Mouse (Mus musculus): Measurements from ENCODE around the gene Olfr1261. TPM values are rescaled to one million over a fixed set of nuclear protein-coding genes. Genes with fewer than 3 reads are reported as not detected.

The Olfr1261 gene
- not detected for polyA plus RNA-seq (2014; fragmentation: Illumina TruSeq; extraction: RNeasy Lipid Tissue Mini Kit (QIAGEN cat#74804); ENCODE audit: low read depth, low replicate concordance)

DNA sequence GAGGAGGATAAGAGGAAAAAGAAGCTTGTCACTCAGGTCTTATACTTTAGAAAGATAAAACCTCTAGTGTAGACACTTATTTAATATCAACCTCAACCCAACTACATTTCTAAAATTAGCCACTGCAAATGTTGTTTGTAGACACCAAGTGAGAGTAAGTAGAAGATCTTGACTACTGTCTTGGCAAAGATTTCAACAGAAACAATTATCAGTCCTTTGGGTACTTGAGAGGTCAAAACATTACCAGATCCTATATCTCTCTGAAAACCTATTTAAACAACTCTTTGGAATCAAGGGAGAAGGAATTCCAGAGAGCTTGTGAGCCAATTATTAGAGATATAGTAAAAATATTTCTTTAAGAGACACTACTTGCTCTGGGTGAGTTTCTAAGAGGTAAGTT, at the start of gene Olfr1261:
Gene Olfr1261, plus strand, starts transcription at position 301 of the 400 bp plus-strand sequence.

DNA sequence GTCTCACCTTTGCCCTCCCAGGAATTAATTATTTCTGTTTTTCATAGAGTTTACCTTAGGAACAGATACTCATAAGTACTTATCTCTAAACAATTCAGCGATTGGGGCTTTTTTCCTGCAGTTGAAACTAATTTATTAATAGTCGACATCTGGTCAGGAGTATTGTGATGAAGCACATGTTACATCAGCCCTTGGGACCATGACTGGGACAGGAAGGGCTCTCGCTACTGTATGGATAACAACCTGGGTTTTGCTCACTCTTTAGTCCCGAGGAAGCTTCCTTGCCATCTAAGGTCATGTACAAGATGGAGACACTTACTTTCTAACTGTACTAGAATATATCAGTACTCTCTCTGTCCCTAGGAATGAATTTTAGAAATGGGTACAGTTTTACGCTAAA, 42.5 kb upstream of the Olfr1261 start, which contains the start of gene Olfr1259:
Gene Olfr1259, minus strand, starts transcription at position 101 of the 400 bp plus-strand sequence.

DNA sequence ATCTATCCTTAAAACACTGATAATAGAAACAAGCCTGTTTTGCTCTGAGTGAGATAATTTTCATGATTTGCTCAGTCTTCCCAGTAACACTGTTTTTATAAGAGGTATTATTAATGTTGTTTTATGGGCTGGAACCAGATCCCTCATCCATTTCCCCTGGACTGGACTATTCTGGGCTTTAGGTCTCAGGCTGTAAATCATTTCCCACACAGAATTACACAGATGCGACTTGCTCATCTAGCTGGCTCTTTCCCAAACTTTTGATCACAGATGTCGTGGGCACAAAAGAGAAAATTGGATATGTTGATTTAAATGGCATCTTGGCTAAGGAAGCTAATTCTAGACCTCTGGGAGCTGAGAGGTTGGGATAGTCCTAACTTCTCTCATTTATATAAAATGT, 16.8 kb upstream of the Olfr1261 start, which contains the start of gene Olfr1260:
Gene Olfr1260, plus strand, starts transcription at position 157 of the 400 bp plus-strand sequence.

DNA sequence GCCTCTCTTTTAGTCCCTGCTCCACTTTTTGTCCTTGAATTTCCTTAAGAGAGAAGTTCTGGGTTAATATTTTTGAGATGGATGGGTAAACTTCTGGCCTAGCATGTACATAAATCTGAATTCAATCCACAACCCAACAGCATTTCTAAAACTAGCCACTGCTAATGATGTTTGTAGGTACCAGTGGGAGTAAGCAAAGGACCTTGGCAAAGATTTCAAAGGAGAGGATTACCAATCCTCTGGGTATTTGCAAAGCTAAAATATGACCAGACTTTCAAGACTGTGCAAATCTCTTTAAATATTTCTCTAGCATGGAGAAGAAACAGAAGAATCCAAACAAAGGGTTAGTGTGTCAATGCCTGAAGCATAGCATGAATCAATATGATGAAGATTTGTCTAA, 8.8 kb downstream of the Olfr1261 start, which contains the start of gene Olfr1262:
Gene Olfr1262, plus strand, starts transcription at position 301 of the 400 bp plus-strand sequence.

DNA sequence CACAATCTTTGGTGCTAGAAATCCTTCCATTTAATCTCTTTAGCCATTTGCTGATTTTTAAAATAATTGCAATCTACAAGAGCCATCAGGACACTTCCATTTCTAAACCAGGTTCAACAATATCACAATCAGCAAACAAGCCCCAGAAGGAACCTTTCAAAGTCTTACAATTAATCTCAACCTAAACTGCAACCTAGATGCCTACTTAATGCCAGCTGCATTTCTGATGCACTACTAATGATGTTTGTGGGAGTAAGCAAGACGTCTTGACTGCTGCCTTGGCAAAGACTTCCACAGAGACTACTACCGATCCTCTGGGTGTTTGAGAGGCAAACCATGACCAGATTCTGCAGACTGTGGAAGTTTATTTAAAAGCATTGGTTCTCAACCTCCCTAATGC, 20.8 kb downstream of the Olfr1261 start, which contains the start of gene Olfr1263:
Gene Olfr1263, plus strand, starts transcription at position 301 of the 400 bp plus-strand sequence.

DNA sequence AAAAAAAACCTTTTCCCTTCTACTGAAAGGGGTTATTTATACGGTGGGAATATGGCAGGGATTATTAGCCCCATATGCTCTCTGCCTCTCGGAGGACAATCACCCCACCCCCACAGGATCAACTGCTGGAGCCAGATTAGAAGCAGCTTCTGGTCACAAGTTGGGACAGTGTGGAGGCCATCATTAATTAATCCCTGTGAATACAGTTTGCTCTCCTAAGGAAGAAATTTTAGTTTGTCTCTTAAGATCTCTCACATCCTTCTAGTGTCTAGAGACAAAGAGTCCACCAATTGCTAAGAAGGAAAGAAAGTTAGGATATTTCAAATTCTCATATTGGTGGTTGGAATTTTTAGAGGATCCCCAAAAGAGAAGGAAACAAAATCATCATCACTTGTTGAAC, 34.5 kb downstream of the Olfr1261 start, which contains the start of gene Olfr1264:
Gene Olfr1264, minus strand, starts transcription at position 101 of the 400 bp plus-strand sequence.

DNA sequence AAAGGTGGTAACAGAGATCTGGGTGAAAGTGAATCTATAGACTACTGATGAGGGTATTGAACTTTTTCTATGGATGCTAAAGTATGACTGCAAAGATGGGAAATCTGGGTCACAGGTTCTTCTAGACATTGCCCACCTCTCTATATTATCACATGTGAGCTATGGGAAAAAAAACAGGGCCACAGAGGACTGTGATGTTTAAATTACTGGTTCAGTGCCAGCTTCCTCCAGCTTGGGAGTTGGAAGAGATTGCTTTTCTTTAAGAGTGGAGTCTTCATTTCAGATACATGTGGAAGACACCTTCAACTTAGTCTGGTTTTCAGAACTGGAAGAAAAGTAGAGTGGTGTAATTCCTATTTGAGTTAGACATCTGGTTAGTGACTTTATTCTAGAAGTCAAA, 44.0 kb downstream of the Olfr1261 start, which contains the start of gene Olfr1265:
Gene Olfr1265, plus strand, starts transcription at position 301 of the 400 bp plus-strand sequence.

Other genes starting within 250 kb of the Olfr1261 start
- gene Olfr1253, start 234.1 kb upstream of the Olfr1261 start, polyA plus RNA-seq (2014; fragmentation: Illumina TruSeq; extraction: RNeasy Lipid Tissue Mini Kit (QIAGEN cat#74804); ENCODE audit: low read depth, low replicate concordance): not detected
- gene Olfr1254, start 197.6 kb upstream of the Olfr1261 start, polyA plus RNA-seq (2014; fragmentation: Illumina TruSeq; extraction: RNeasy Lipid Tissue Mini Kit (QIAGEN cat#74804); ENCODE audit: low read depth, low replicate concordance): not detected
- gene Olfr1255, start 179.2 kb upstream of the Olfr1261 start, polyA plus RNA-seq (2014; fragmentation: Illumina TruSeq; extraction: RNeasy Lipid Tissue Mini Kit (QIAGEN cat#74804); ENCODE audit: low read depth, low replicate concordance): not detected
- not detected for gene Olfr1256, start 149.7 kb upstream of the Olfr1261 start, polyA plus RNA-seq (2014; fragmentation: Illumina TruSeq; extraction: RNeasy Lipid Tissue Mini Kit (QIAGEN cat#74804); ENCODE audit: low read depth, low replicate concordance)
- not detected for gene Olfr48, start 143.0 kb upstream of the Olfr1261 start, polyA plus RNA-seq (2014; fragmentation: Illumina TruSeq; extraction: RNeasy Lipid Tissue Mini Kit (QIAGEN cat#74804); ENCODE audit: low read depth, low replicate concordance)
- not detected for gene Olfr1257, start 112.8 kb upstream of the Olfr1261 start, polyA plus RNA-seq (2014; fragmentation: Illumina TruSeq; extraction: RNeasy Lipid Tissue Mini Kit (QIAGEN cat#74804); ENCODE audit: low read depth, low replicate concordance)
- not detected for gene Olfr1258, start 63.9 kb upstream of the Olfr1261 start, polyA plus RNA-seq (2014; fragmentation: Illumina TruSeq; extraction: RNeasy Lipid Tissue Mini Kit (QIAGEN cat#74804); ENCODE audit: low read depth, low replicate concordance)
- not detected for gene Olfr1259, start 42.6 kb upstream of the Olfr1261 start, polyA plus RNA-seq (2014; fragmentation: Illumina TruSeq; extraction: RNeasy Lipid Tissue Mini Kit (QIAGEN cat#74804); ENCODE audit: low read depth, low replicate concordance)
- gene Olfr1260, start 16.9 kb upstream of the Olfr1261 start, polyA plus RNA-seq (2014; fragmentation: Illumina TruSeq; extraction: RNeasy Lipid Tissue Mini Kit (QIAGEN cat#74804); ENCODE audit: low read depth, low replicate concordance): not detected
- gene Olfr1262, start 8.9 kb downstream of the Olfr1261 start, polyA plus RNA-seq (2014; fragmentation: Illumina TruSeq; extraction: RNeasy Lipid Tissue Mini Kit (QIAGEN cat#74804); ENCODE audit: low read depth, low replicate concordance): not detected
- gene Olfr1263, start 20.9 kb downstream of the Olfr1261 start, polyA plus RNA-seq (2014; fragmentation: Illumina TruSeq; extraction: RNeasy Lipid Tissue Mini Kit (QIAGEN cat#74804); ENCODE audit: low read depth, low replicate concordance): not detected
- not detected for gene Olfr1264, start 34.4 kb downstream of the Olfr1261 start, polyA plus RNA-seq (2014; fragmentation: Illumina TruSeq; extraction: RNeasy Lipid Tissue Mini Kit (QIAGEN cat#74804); ENCODE audit: low read depth, low replicate concordance)
- gene Olfr1265, start 44.1 kb downstream of the Olfr1261 start, polyA plus RNA-seq (2014; fragmentation: Illumina TruSeq; extraction: RNeasy Lipid Tissue Mini Kit (QIAGEN cat#74804); ENCODE audit: low read depth, low replicate concordance): not detected
- not detected for gene Olfr140, start 72.4 kb downstream of the Olfr1261 start, polyA plus RNA-seq (2014; fragmentation: Illumina TruSeq; extraction: RNeasy Lipid Tissue Mini Kit (QIAGEN cat#74804); ENCODE audit: low read depth, low replicate concordance)
- gene Olfr1269, start 130.2 kb downstream of the Olfr1261 start, polyA plus RNA-seq (2014; fragmentation: Illumina TruSeq; extraction: RNeasy Lipid Tissue Mini Kit (QIAGEN cat#74804); ENCODE audit: low read depth, low replicate concordance): not detected
- gene Olfr32, start 151.1 kb downstream of the Olfr1261 start, polyA plus RNA-seq (2014; fragmentation: Illumina TruSeq; extraction: RNeasy Lipid Tissue Mini Kit (QIAGEN cat#74804); ENCODE audit: low read depth, low replicate concordance): not detected
- gene Olfr1270, start 161.9 kb downstream of the Olfr1261 start, polyA plus RNA-seq (2014; fragmentation: Illumina TruSeq; extraction: RNeasy Lipid Tissue Mini Kit (QIAGEN cat#74804); ENCODE audit: low read depth, low replicate concordance): not detected
- not detected for gene Olfr1506, start 233.3 kb downstream of the Olfr1261 start, polyA plus RNA-seq (2014; fragmentation: Illumina TruSeq; extraction: RNeasy Lipid Tissue Mini Kit (QIAGEN cat#74804); ENCODE audit: low read depth, low replicate concordance)